1 mouse cellular context compared by ENCODE assay signal in genomic region chr7:30322285-30322667, GRCm38 (mm10).
TF ChIP-seq lines count a peak whose summit lies in the region.

No protein-coding gene starts in this region.

TF ChIP-seq in MEL, 35 proteins besides CTCF, POLR2A, EP300 and RAD21 (continued from another document):
- peak; percentile 49; the same call in 1 of the 2 replicates for TF ChIP-seq NRF1 (IDR thresholded peaks at IDR 0.05; ENCODE audit: insufficient read depth, low read depth, low read length, poor library complexity, severe bottlenecking)
- TF ChIP-seq TBP (IDR thresholded peaks at IDR 0.05; ENCODE audit: low read depth, low read length), result peak; percentile 82; the same call in 1 of the 2 replicates
- peak; percentile 76 for TF ChIP-seq MAX (IDR thresholded peaks at IDR 0.05; ENCODE audit: low read length)
- TF ChIP-seq UBTF (IDR thresholded peaks at IDR 0.05; ENCODE audit: borderline replicate concordance, insufficient read depth, low read depth, low read length), result no peak
- TF ChIP-seq MXI1 (IDR thresholded peaks at IDR 0.05; ENCODE audit: low read depth, low read length), result peak; percentile 85
- TF ChIP-seq JUND (IDR thresholded peaks at IDR 0.05; ENCODE audit: low read depth, low read length), result no peak
- peak; percentile 86 for TF ChIP-seq POLR2AphosphoS2 (IDR thresholded peaks at IDR 0.05; ENCODE audit: low read length)
- TF ChIP-seq SIN3A (IDR thresholded peaks at IDR 0.05; ENCODE audit: low read length), result peak; percentile 75
- TF ChIP-seq ELF1 (IDR thresholded peaks at IDR 0.05; ENCODE audit: low read depth, low read length), result peak; percentile 49; the same call in 1 of the 2 replicates
- peak; percentile 84 for TF ChIP-seq ZMIZ1 (IDR thresholded peaks at IDR 0.05; ENCODE audit: low read depth, low read length)
- TF ChIP-seq BHLHE40 (IDR thresholded peaks at IDR 0.05; ENCODE audit: borderline replicate concordance, low read depth, low read length), result no peak
- no peak for TF ChIP-seq TAL1 (IDR thresholded peaks at IDR 0.05; ENCODE audit: low read length)
- no peak for TF ChIP-seq USF2 (IDR thresholded peaks at IDR 0.05; ENCODE audit: borderline replicate concordance in 1 of 2, insufficient read depth in 1 of 2, low read depth in 1 of 2, low read length in 2 of 2)
- peak; percentile 86 for TF ChIP-seq HCFC1 (IDR thresholded peaks at IDR 0.05; ENCODE audit: low read depth, low read length)
- TF ChIP-seq CHD1 (IDR thresholded peaks at IDR 0.05; ENCODE audit: low read depth, low read length), result no peak
- peak; percentile 35; the same call in 1 of the 2 replicates for TF ChIP-seq USF1 (IDR thresholded peaks at IDR 0.05; ENCODE audit: low read depth, low read length)
- TF ChIP-seq E2F4 (IDR thresholded peaks at IDR 0.05; ENCODE audit: borderline replicate concordance, low read depth, low read length), result no peak
- no peak for TF ChIP-seq GATA1 (IDR thresholded peaks at IDR 0.05; ENCODE audit: low read depth, low read length)
- TF ChIP-seq ZC3H11A (IDR thresholded peaks at IDR 0.05; ENCODE audit: low read depth, low read length), result no peak
- no peak for TF ChIP-seq ZKSCAN1 (IDR thresholded peaks at IDR 0.05; ENCODE audit: low read depth, low read length)
- peak; percentile 85 for TF ChIP-seq NELFE (IDR thresholded peaks at IDR 0.05; ENCODE audit: low read depth, low read length)
- TF ChIP-seq MEF2A (IDR thresholded peaks at IDR 0.05; ENCODE audit: extremely low read depth, insufficient replicate concordance, low read depth, low read length, poor library complexity, severe bottlenecking), result no peak
- 0 out of 2 replicates have a peak, but pooled peaks have one; percentile 42 for TF ChIP-seq MAZ (IDR thresholded peaks at IDR 0.05; ENCODE audit: low read depth, low read length)
- 0 out of 2 replicates have a peak, but pooled peaks have one; percentile 15 for TF ChIP-seq MYC (IDR thresholded peaks at IDR 0.05; ENCODE audit: low read depth, low read length)
- no peak for TF ChIP-seq RCOR1 (IDR thresholded peaks at IDR 0.05; ENCODE audit: low read depth, low read length)
- TF ChIP-seq MYB (IDR thresholded peaks at IDR 0.05; ENCODE audit: low read depth, low read length), result no peak
- no peak for TF ChIP-seq ZNF384 (IDR thresholded peaks at IDR 0.05; ENCODE audit: low read depth, low read length)
- no peak for TF ChIP-seq POLR2AphosphoS5 (IDR thresholded peaks at IDR 0.05; ENCODE audit: borderline replicate concordance, low read depth, low read length)
- TF ChIP-seq ETS1 (IDR thresholded peaks at IDR 0.05; ENCODE audit: low read depth, low read length), result no peak
- peak; percentile 64 for TF ChIP-seq TCF12 (IDR thresholded peaks at IDR 0.05; ENCODE audit: low read depth, low read length)
- no peak; the same call in 1 of the 2 replicates for TF ChIP-seq CHD2 (IDR thresholded peaks at IDR 0.05; ENCODE audit: low read length)
